Mouse (Mus musculus) intestine, postnatal 0 days (tissue): ENCODE data around the gene Kdm6b. TPM values are rescaled to one million over a fixed set of nuclear protein-coding genes. Genes with fewer than 3 reads are reported as not detected.

Experiments used
- ATAC-seq: fragments of 200-750 bp; cut with Nextera tagmentation; 2 replicates; pipeline ENCODE4 v1.8.0; 2017; ENCODE audit warnings: mild to moderate bottlenecking, moderate TSS enrichment, moderate library complexity
- H3K27ac ChIP-seq: fragments of 300-500 bp; sonication (generic); 2 replicates; pipeline ENCODE4 v1.5.1; 2014; ENCODE audit warnings: mild to moderate bottlenecking, low read depth, low read length, moderate library complexity
- H3K27me3 ChIP-seq: fragments of 300-500 bp; sonication (generic); replicated peaks from 2 replicates; pipeline ENCODE4 v1.6.1; 2014; ENCODE audit warnings: low read length, mixed read lengths; ENCODE audit not compliant: control insufficient read depth, insufficient read depth
- H3K36me3 ChIP-seq: fragments of 300-500 bp; sonication (generic); 2 replicates; pipeline ENCODE4 v1.6.1; 2014; ENCODE audit warnings: mild to moderate bottlenecking, moderate library complexity; ENCODE audit not compliant: control insufficient read depth, insufficient read depth
- H3K4me1 ChIP-seq: fragments of 300-500 bp; sonication (generic); replicated peaks from 2 replicates; pipeline ENCODE4 v1.6.1; 2014; ENCODE audit warnings: antibody characterized with exemption, low read length, mixed read lengths; ENCODE audit not compliant: control insufficient read depth, insufficient read depth
- H3K4me2 ChIP-seq: fragments of 300-500 bp; sonication (generic); replicated peaks from 2 replicates; pipeline ENCODE4 v1.6.1; 2014; ENCODE audit warnings: low read depth, mild to moderate bottlenecking, moderate library complexity
- H3K4me3 ChIP-seq: fragments of 300-500 bp; sonication (generic); 2 replicates; pipeline ENCODE4 v1.5.1; 2014; ENCODE audit warnings: low read depth, low read length
- H3K9ac ChIP-seq: fragments of 300-500 bp; sonication (generic); 2 replicates; pipeline ENCODE4 v1.6.1; 2014; ENCODE audit warnings: mild to moderate bottlenecking, low read depth, low read length
- H3K9me3 ChIP-seq: fragments of 300-500 bp; sonication (generic); 2 replicates; pipeline ENCODE4 v1.6.1; 2016; ENCODE audit warnings: mixed run types; ENCODE audit not compliant: control insufficient read depth
- CTCF ChIP-seq: sonication (generic); IDR thresholded peaks from 2 replicates; pipeline ENCODE4 v1.5.1; 2016; ENCODE audit warnings: low read depth, mild to moderate bottlenecking, control low read depth, antibody characterized with exemption, moderate library complexity
- WGBS: fragments of 180-500 bp; shearing (Covaris S2); extraction: QIAGEN DNeasy Blood & Tissue Kit; methylation state at CpG from one replicate; pipeline ENCODE4 v1.1.7; 2014; 5-methylcytosine and 5-hydroxymethylcytosine counted together
- polyA plus RNA-seq: library from polyadenylated mRNA; unstranded; fragments of >200 nt; fragmentation: Nextera tagmentation; extraction: Ambion mirVana; gene quantifications from 2 replicates; pipeline ENCODE4 v1.2.1, GENCODE M21; 2015

The Kdm6b gene
- polyA plus RNA-seq, 1 experiment from 2014 or later = 18.2 TPM

DNA sequence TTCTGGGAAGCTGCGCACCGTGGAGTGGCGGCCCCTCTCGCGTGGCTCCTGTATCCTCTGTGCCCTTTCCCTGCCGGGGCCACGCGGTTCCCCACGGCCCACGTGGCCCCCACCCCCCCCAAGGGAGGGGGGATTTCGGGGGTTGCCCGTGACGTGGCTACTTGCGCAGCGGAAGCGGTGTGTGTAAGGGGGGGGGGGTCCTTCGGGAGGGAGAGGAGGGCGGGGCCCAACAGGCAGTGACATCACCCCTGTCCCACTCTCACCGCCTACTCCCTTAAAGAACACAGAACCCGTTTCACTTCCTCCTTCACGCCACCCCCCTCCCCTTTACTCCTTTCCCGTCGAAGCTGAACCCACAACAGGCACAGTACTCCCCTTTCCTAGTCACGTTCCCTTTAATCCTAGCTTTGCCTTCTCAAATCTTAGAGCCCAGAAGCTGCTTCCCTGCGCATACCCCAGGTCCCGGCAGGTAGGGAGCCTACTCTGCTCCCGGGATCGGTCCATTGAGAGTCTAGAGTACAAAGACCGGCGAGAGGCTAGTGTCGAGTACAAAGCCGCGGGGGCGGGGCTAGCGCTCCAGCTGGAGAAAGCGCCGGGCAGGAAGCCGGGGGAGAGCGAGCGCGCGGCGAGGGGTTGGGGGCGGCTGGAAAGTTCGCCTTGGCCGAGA is 4.0 kb downstream of the Kdm6b start:
- Histone ChIP-seq H3K9ac (peak overlapping the region; percentile 90), H3K36me3 (peaks cover 35% of the 10 kb centered on the region), H3K4me2 (peak overlapping the region; percentile 78), H3K27ac (peak overlapping the region; percentile 98), H3K9me3 (no peaks in the 10 kb centered on the region), H3K4me1 (peaks cover 8% of the 10 kb centered on the region), H3K4me3 (peak overlapping the region; percentile 80), H3K27me3 (no peaks in the 10 kb centered on the region)
- peak; percentile 55 for ATAC-seq
- under 1% methylated on average over 42 of the region's 46 CpGs for WGBS
- no peak for TF ChIP-seq CTCF

DNA sequence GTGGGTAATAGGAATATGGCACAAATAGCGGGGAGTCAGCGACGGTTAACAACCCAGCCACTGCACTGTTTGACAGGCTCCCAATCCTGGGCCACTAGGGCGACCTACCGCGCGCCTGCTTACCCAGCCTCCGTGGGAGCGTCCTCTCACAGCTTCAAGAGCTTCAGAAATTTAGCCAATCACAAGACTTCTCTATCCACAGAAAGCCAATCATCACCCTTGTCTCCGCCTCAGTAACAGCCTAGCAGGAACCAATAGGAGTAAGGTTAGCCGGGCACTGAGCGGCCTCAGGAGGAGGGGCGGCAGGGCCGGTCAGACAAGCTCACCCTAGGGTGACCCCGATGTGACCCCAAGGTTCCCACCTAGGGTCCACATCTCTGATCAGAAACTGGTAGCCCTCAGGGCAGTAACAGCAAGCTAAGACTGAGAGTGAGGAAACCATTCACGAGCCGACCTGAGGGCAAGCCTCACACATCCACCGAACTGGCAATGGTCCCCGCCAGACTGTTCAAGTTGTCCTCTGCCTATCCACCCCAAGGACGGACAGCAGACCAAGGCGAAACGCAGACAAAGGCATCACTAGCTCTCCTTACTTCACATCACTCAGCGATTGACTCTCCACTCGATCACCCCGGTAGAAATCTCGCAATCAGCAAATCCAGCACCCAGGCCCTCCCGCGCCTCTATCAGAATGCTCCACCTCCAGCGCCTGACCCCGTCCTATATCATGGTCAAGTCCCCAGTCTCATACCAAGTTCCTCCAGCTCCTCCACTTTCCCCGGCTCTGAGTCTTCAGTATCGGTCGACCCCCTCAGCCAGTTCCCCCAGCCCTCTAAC is 4.7 kb downstream of the Kdm6b start:
- Histone ChIP-seq H3K9me3 (no peaks in the 10 kb centered on the region), H3K4me2 (peak overlapping the region; percentile 78), H3K27me3 (no peaks in the 10 kb centered on the region), H3K27ac (peak overlapping the region; percentile 98), H3K9ac (peak overlapping the region; percentile 90), H3K4me3 (peak overlapping the region; percentile 80), H3K36me3 (peaks cover 43% of the 10 kb centered on the region), H3K4me1 (0 out of 2 replicates have a peak, but pooled peaks cover under 1% of the 10 kb centered on the region)
- 0% methylated on average over 33 of the region's 33 CpGs for WGBS
- TF ChIP-seq CTCF = peak; percentile 45; the same call in 1 of the 2 replicates
- ATAC-seq = peak; percentile 58

- no peak overlapping the region for H3K27ac ChIP-seq
- no peaks in the 10 kb centered on the region for H3K4me1 ChIP-seq
- no peaks in the 10 kb centered on the region for H3K27me3 ChIP-seq
- no peaks in the 10 kb centered on the region for H3K9me3 ChIP-seq
- no peak for ATAC-seq
- H3K9ac ChIP-seq = no peak overlapping the region
- no peak for TF ChIP-seq CTCF
- WGBS = 83% methylated on average over 4 of the region's 4 CpGs
- H3K4me3 ChIP-seq = no peak overlapping the region
- peaks cover 49% of the 10 kb centered on the region for H3K36me3 ChIP-seq
- no peak overlapping the region for H3K4me2 ChIP-seq
Measured at GRCm38 (mm10) chr11:69407724-69408004, 5.8 kb downstream of the Kdm6b start.

GRCm38 (mm10) chr11:69406867-69407723 is 6.4 kb downstream of the Kdm6b start:
- no peak overlapping the region for H3K4me2 ChIP-seq
- WGBS = 85% methylated on average over 16 of the region's 16 CpGs
- H3K9ac ChIP-seq = no peak overlapping the region
- no peaks in the 10 kb centered on the region for H3K4me1 ChIP-seq
- no peaks in the 10 kb centered on the region for H3K27me3 ChIP-seq
- H3K36me3 ChIP-seq = peaks cover 53% of the 10 kb centered on the region
- H3K4me3 ChIP-seq = no peak overlapping the region
- no peak for TF ChIP-seq CTCF
- no peak for ATAC-seq
- no peak overlapping the region for H3K27ac ChIP-seq
- no peaks in the 10 kb centered on the region for H3K9me3 ChIP-seq

DNA sequence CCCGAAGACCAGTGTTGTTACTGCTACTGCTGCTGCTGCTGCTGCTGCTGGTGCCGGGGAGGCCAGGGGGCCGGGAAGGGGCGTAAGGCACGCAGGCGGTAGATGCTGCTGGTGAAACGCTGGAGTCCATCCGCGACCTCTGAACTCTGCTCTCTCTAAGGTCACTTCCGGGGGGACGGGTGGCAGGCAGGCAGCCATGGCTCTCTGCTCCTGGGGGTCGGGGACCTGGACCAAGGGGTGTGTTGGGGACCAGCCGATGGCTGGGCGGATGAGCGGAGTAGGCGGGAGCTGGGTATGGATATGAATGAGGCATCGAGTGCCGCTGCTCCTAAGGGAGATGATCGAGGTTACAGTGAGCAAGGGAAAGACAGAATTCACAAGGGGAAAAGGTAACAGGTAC is 7.2 kb downstream of the Kdm6b start:
- H3K9ac ChIP-seq = no peak overlapping the region
- no peak for ATAC-seq
- H3K4me1 ChIP-seq = no peaks in the 10 kb centered on the region
- H3K9me3 ChIP-seq = no peaks in the 10 kb centered on the region
- no peak overlapping the region for H3K4me2 ChIP-seq
- no peaks in the 10 kb centered on the region for H3K27me3 ChIP-seq
- H3K4me3 ChIP-seq = no peak overlapping the region
- H3K36me3 ChIP-seq = peaks cover 61% of the 10 kb centered on the region
- H3K27ac ChIP-seq = no peak overlapping the region; the same call in 1 of the 2 replicates
- WGBS = 85% methylated on average over 19 of the region's 19 CpGs
- TF ChIP-seq CTCF = no peak
